In genomic region chr15:84852457-84853070, GRCm38 (mm10) we compare ENCODE assay signal across 7 mouse cellular contexts. TPM values are rescaled to one million over a fixed set of nuclear protein-coding genes. Genes with fewer than 3 reads are reported as not detected.
DNase-seq lines count a peak whose midpoint lies in the region; ATAC-seq and TF ChIP-seq lines count a peak whose summit lies in the region.

No protein-coding gene starts in this region.

- H3K4me1 ChIP-seq in forebrain, embryonic 14.5 days (ENCODE audit: control insufficient read depth, insufficient read depth, low read length), result peaks cover 50% of the 10 kb centered on the region
- H3K4me1 ChIP-seq in hindbrain, postnatal 0 days (ENCODE audit: insufficient read depth, low read length), result peaks cover 20% of the 10 kb centered on the region
- peaks cover 36% of the 10 kb centered on the region for H3K4me1 ChIP-seq in limb, embryonic 15.5 days
- H3K4me1 ChIP-seq in stomach, embryonic 14.5 days (ENCODE audit: control insufficient read depth, insufficient read depth, low read length), result peaks cover 24% of the 10 kb centered on the region

- peak overlapping the region; percentile 92 for H3K9ac ChIP-seq in forebrain, embryonic 14.5 days (ENCODE audit: low read length)
- peak overlapping the region; percentile 72; the same call in 1 of the 2 replicates for H3K9ac ChIP-seq in hindbrain, postnatal 0 days (replicated peaks; ENCODE audit: low read length)
- H3K9ac ChIP-seq in limb, embryonic 15.5 days, result no peak overlapping the region
- H3K9ac ChIP-seq in stomach, embryonic 14.5 days (replicated peaks; ENCODE audit: low read depth, low read length), result no peak overlapping the region

- H3K27me3 ChIP-seq in forebrain, embryonic 14.5 days (replicated peaks; ENCODE audit: control insufficient read depth, insufficient read depth, low read length), result no peaks in the 10 kb centered on the region
- no peaks in the 10 kb centered on the region for H3K27me3 ChIP-seq in hindbrain, postnatal 0 days (ENCODE audit: insufficient read depth, low read length)
- peaks cover 22% of the 10 kb centered on the region for H3K27me3 ChIP-seq in limb, embryonic 15.5 days
- no peaks in the 10 kb centered on the region for H3K27me3 ChIP-seq in stomach, embryonic 14.5 days (ENCODE audit: control insufficient read depth, insufficient read depth, low read length)

- peak overlapping the region; percentile 97 for H3K27ac ChIP-seq in forebrain, embryonic 14.5 days (ENCODE audit: low read depth, low read length)
- H3K27ac ChIP-seq in hindbrain, postnatal 0 days, result peak overlapping the region; percentile 90
- peak overlapping the region; percentile 86 for H3K27ac ChIP-seq in limb, embryonic 15.5 days
- no peak overlapping the region for H3K27ac ChIP-seq in stomach, embryonic 14.5 days (ENCODE audit: low read length)

- H3K4me2 ChIP-seq in forebrain, embryonic 14.5 days (ENCODE audit: low read length), result peak overlapping the region; percentile 75
- H3K4me2 ChIP-seq in hindbrain, postnatal 0 days (ENCODE audit: low read depth, low read length), result peak overlapping the region; percentile 99
- peak overlapping the region; percentile 99 for H3K4me2 ChIP-seq in limb, embryonic 15.5 days
- peak overlapping the region; percentile 99 for H3K4me2 ChIP-seq in stomach, embryonic 14.5 days (replicated peaks; ENCODE audit: low read depth, low read length)

- DNase-seq in Muller cell, postnatal 12 days (ENCODE audit: inconsistent ontology term), result peak; percentile 36
- peak; percentile 30 for DNase-seq in adrenal gland, postnatal 14 days
- DNase-seq in forebrain, embryonic 14.5 days (ENCODE audit: low spot score), result peak; percentile 80
- peak; percentile 59 for DNase-seq in hindbrain, postnatal 0 days (ENCODE audit: low spot score)
- no peak for DNase-seq in ovary, postnatal 14 days (ENCODE audit: low spot score)

- TF ChIP-seq CTCF in hindbrain, postnatal 0 days (IDR thresholded peaks at IDR 0.05; ENCODE audit: low read depth), result no peak

- ATAC-seq in forebrain, embryonic 14.5 days, result no peak
- no peak for ATAC-seq in hindbrain, postnatal 0 days
- no peak for ATAC-seq in limb, embryonic 15.5 days (ENCODE audit: insufficient number of reproducible peaks, low FRiP score, low TSS enrichment, low read depth)
- ATAC-seq in stomach, embryonic 14.5 days (ENCODE audit: insufficient number of reproducible peaks, insufficient read depth, low FRiP score, low read depth), result no peak

- H3K36me3 ChIP-seq in forebrain, embryonic 14.5 days (ENCODE audit: control insufficient read depth, insufficient read depth, low read length), result peaks cover 5% of the 10 kb centered on the region; the same call in 1 of the 2 replicates
- no peaks in the 10 kb centered on the region for H3K36me3 ChIP-seq in hindbrain, postnatal 0 days (ENCODE audit: insufficient read depth, low read length)
- no peaks in the 10 kb centered on the region for H3K36me3 ChIP-seq in limb, embryonic 15.5 days
- H3K36me3 ChIP-seq in stomach, embryonic 14.5 days (ENCODE audit: control insufficient read depth, insufficient read depth, low read length), result no peaks in the 10 kb centered on the region

- WGBS in forebrain, embryonic 14.5 days, result 2% methylated on average over 10 of the region's 10 CpGs
- WGBS in hindbrain, postnatal 0 days, result 9% methylated on average over 10 of the region's 10 CpGs
- WGBS in limb, embryonic 15.5 days, result 4% methylated on average over 10 of the region's 10 CpGs
- 20% methylated on average over 10 of the region's 10 CpGs for WGBS in stomach, embryonic 14.5 days

- H3K4me3 ChIP-seq in forebrain, embryonic 14.5 days (ENCODE audit: low read depth, low read length), result peak overlapping the region; percentile 84
- H3K4me3 ChIP-seq in hindbrain, postnatal 0 days (ENCODE audit: low read length), result peak overlapping the region; percentile 77
- H3K4me3 ChIP-seq in limb, embryonic 15.5 days, result peak overlapping the region; percentile 68
- peak overlapping the region; percentile 58 for H3K4me3 ChIP-seq in stomach, embryonic 14.5 days (ENCODE audit: low read depth, low read length)

- H3K9me3 ChIP-seq in forebrain, embryonic 14.5 days (replicated peaks; ENCODE audit: control insufficient read depth, low read length), result no peaks in the 10 kb centered on the region
- no peaks in the 10 kb centered on the region for H3K9me3 ChIP-seq in hindbrain, postnatal 0 days (ENCODE audit: low read length)
- no peaks in the 10 kb centered on the region for H3K9me3 ChIP-seq in limb, embryonic 15.5 days
- no peaks in the 10 kb centered on the region for H3K9me3 ChIP-seq in stomach, embryonic 14.5 days (ENCODE audit: control insufficient read depth, low read depth, low read length)

RNA-seq across cellular contexts. Expression of gene Phf21b, which starts 3.3 kb away (rescaled TPM):
- 2.3 and 3.6 TPM in 2 replicates for total RNA-seq in adrenal gland, postnatal 14 days (2021)
- polyA plus RNA-seq in forebrain, embryonic 14.5 days (2014; fragmentation: Nextera tagmentation; extraction: Ambion mirVana), result 30.0 and 32.9 TPM in 2 replicates
- total RNA-seq in hindbrain, postnatal 0 days (2014; rRNA removed), result 22.8 and 29.7 TPM in 2 replicates
- polyA plus RNA-seq in hindbrain, postnatal 0 days (2015; fragmentation: Nextera tagmentation; extraction: Ambion mirVana), result 2.2 and 2.5 TPM in 2 replicates
- polyA plus RNA-seq in limb, embryonic 15.5 days (2015; fragmentation: Nextera tagmentation; extraction: Ambion mirVana), result 0.33 and 0.37 TPM in 2 replicates
- 1.8 and 2.8 TPM in 2 replicates for polyA plus RNA-seq in stomach, embryonic 14.5 days (2014; fragmentation: Nextera tagmentation; extraction: Ambion mirVana)

Comparison
In these comparisons a context has a peak if more than half of its experiments do, and no peak if none do; other contexts are left out.
1. H3K9ac ChIP-seq: peak in forebrain, embryonic 14.5 days (single experiment) and hindbrain, postnatal 0 days (single experiment); none in limb, embryonic 15.5 days (single experiment) and stomach, embryonic 14.5 days (single experiment).
2. Peak in every context shown above with its lines, with median percentiles within 50 percentile points of each other: H3K4me2 ChIP-seq and H3K4me3 ChIP-seq.